Mouse (Mus musculus) MEL (cell line): ENCODE data around the gene Treml2.
A peak's percentile ranks its signal among the peaks of the same experiment; 100 is the strongest.

Experiments used
- CTCF ChIP-seq, 3 experiments: IDR thresholded peaks in 2 of 3; conservative IDR thresholded peaks in 1 of 3; 2 replicates each; pipeline ENCODE4 v1.5.1; 2011 to 2012; ENCODE audit warnings: low read length in 3 of 3, low read depth in 2 of 3, mild to moderate bottlenecking in 2 of 3, improper control_type of control experiment in 1 of 3, inconsistent platforms in 1 of 3, mixed read lengths in 1 of 3, moderate library complexity in 1 of 3; ENCODE audit not compliant: control insufficient read depth in 1 of 3, insufficient read depth in 1 of 3, poor library complexity in 1 of 3, severe bottlenecking in 1 of 3
- GATA1 ChIP-seq: IDR thresholded peaks from 2 replicates; pipeline ENCODE4 v1.6.1; 2011; ENCODE audit warnings: low read depth, low read length, improper control_type of control experiment
- HCFC1 ChIP-seq: IDR thresholded peaks from 2 replicates; pipeline ENCODE4 v1.6.1; 2012; ENCODE audit warnings: low read depth, mild to moderate bottlenecking, inconsistent platforms, low read length, improper control_type of control experiment, moderate library complexity
- MEF2A ChIP-seq: IDR thresholded peaks from 2 replicates; pipeline ENCODE4 v1.6.1; 2014; ENCODE audit warnings: low read depth, mild to moderate bottlenecking, inconsistent platforms, low read length, improper control_type of control experiment; ENCODE audit not compliant: poor library complexity, insufficient replicate concordance, severe bottlenecking; ENCODE audit errors: extremely low read depth
- MYB ChIP-seq: IDR thresholded peaks from 2 replicates; pipeline ENCODE4 v1.6.1; 2011; ENCODE audit warnings: mild to moderate bottlenecking, low read depth, low read length, improper control_type of control experiment
- MYC ChIP-seq: IDR thresholded peaks from 2 replicates; pipeline ENCODE4 v1.6.1; 2011; ENCODE audit warnings: low read depth, mild to moderate bottlenecking, low read length, improper control_type of control experiment, moderate library complexity
- POLR2A ChIP-seq, 2 experiments: IDR thresholded peaks; 2 replicates each; pipeline ENCODE4 v1.6.1; 2011 to 2012; ENCODE audit warnings: low read length in 2 of 2, mild to moderate bottlenecking in 2 of 2, control low read depth in 1 of 2, improper control_type of control experiment in 1 of 2, low read depth in 1 of 2, moderate library complexity in 1 of 2; ENCODE audit not compliant: control insufficient read depth in 1 of 2, insufficient read depth in 1 of 2, poor library complexity in 1 of 2
- SIN3A ChIP-seq: IDR thresholded peaks from 2 replicates; pipeline ENCODE4 v1.6.1; 2012; ENCODE audit warnings: low read length, improper control_type of control experiment, inconsistent platforms
- SMC3 ChIP-seq: IDR thresholded peaks from 2 replicates; pipeline ENCODE4 v1.6.1; 2011; ENCODE audit warnings: low read depth, low read length, improper control_type of control experiment
- USF2 ChIP-seq, 2 experiments: IDR thresholded peaks; 2 replicates each; pipeline ENCODE4 v1.6.1; 2011 to 2012; ENCODE audit warnings: improper control_type of control experiment in 2 of 2, low read length in 2 of 2, borderline replicate concordance in 1 of 2, inconsistent platforms in 1 of 2, low read depth in 1 of 2, mild to moderate bottlenecking in 1 of 2; ENCODE audit not compliant: insufficient read depth in 1 of 2

DNA sequence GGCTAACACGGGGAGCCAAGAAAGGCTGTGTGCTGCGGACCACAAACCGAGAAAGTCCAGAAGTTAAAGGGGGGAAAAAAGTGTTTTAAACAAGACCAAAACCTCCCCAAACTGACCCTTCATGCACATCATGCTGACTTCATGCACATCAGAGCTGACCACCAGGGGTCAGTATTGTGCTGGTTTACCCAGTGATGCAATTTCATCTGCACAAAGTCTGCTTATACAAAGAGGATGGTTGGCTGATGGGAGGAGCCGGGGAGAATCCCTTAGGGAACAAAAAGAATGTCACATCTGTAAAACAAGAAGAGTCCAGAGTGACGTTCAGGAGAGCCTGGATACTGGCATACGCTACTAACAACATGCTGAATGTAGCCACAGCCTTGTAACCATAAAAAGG is 24.4 kb upstream of the Treml2 start:
- TF ChIP-seq CTCF (IDR thresholded peaks at IDR 0.05 in 2 of 3, conservative IDR thresholded peaks at IDR 0.05 in 1 of 3; ENCODE audit: control insufficient read depth in 1 of 3, insufficient read depth in 1 of 3, low read depth in 2 of 3, low read length in 3 of 3, poor library complexity in 1 of 3, severe bottlenecking in 1 of 3) = peak; percentile 84 to 93 (median 90)
- no peak for TF ChIP-seq GATA1
- TF ChIP-seq POLR2A (IDR thresholded peaks at IDR 0.05; ENCODE audit: control insufficient read depth in 1 of 2, insufficient read depth in 1 of 2, low read depth in 1 of 2, low read length in 2 of 2, poor library complexity in 1 of 2) = no peak
- TF ChIP-seq USF2 (IDR thresholded peaks at IDR 0.05; ENCODE audit: borderline replicate concordance in 1 of 2, insufficient read depth in 1 of 2, low read depth in 1 of 2, low read length in 2 of 2) = no peak
- 0 out of 2 replicates have a peak, but pooled peaks have one; percentile 44 for TF ChIP-seq MYC
- peak; percentile 57 for TF ChIP-seq SIN3A
- peak; percentile 97 for TF ChIP-seq SMC3
- no peak for TF ChIP-seq MYB
- no peak for TF ChIP-seq HCFC1
- TF ChIP-seq MEF2A = no peak
